Mouse (Mus musculus): Measurements from ENCODE around the gene Tnnt2. TPM values are rescaled to one million over a fixed set of nuclear protein-coding genes. Genes with fewer than 3 reads are reported as not detected.
A peak's percentile ranks its signal among the peaks of the same experiment; 100 is the strongest.

Gene Tnnt2
- polyA plus RNA-seq, 1 experiment from 2014 or later = 39.9 TPM

GRCm38 (mm10) chr1:135847139-135847562 is 11.0 kb downstream of the Tnnt2 start:
- H3K4me2 ChIP-seq = no peak overlapping the region
- 27% methylated on average over 6 of the region's 6 CpGs for WGBS
- H3K4me1 ChIP-seq = peaks cover 6% of the 10 kb centered on the region; the same call in 1 of the 2 replicates
- no peak overlapping the region for H3K4me3 ChIP-seq (replicated peaks)
- no peak overlapping the region for H3K27ac ChIP-seq
- no peaks in the 10 kb centered on the region for H3K9me3 ChIP-seq (replicated peaks)
- H3K9ac ChIP-seq = no peak overlapping the region
- 0 out of 2 replicates have a peak, but pooled peaks have one; percentile 26 for ATAC-seq (replicated peaks; ENCODE audit: low FRiP score)
- H3K36me3 ChIP-seq = no peaks in the 10 kb centered on the region
- H3K27me3 ChIP-seq = no peaks in the 10 kb centered on the region

DNA sequence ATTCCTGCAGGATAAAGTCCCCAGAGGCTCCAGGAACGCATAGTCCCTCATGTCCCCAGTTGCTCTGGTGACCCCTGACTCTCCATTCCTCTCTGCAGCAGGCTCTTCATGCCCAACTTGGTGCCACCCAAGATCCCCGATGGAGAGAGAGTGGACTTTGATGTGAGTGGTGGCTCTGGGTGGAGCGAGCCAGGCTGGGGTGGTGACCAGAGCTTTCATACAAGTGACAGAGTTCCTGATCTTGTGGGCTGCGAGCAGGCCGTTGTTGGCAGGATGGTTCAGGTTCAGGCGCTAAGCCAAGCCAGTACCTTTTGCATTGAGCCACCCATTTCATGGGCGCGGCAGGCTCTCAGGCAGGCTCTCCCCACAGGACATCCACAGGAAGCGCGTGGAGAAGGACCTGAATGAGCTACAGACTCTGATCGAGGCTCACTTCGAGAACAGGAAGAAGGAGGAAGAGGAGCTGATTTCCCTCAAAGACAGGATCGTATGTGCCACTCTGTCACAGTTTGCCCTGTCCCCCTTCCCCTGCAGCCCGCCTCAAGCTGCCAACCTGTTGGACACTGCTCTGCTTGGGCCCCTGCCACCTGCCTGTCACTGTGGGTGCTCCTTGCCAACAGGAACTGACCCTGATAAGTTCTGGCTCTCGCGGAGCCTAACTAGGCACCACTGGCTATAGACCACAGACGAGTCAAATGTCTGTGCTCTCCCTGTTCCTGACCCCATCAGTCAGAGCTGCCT is 11.6 kb downstream of the Tnnt2 start:
- Histone ChIP-seq H3K9me3 (replicated peaks) (no peaks in the 10 kb centered on the region), H3K9ac (no peak overlapping the region)

DNA sequence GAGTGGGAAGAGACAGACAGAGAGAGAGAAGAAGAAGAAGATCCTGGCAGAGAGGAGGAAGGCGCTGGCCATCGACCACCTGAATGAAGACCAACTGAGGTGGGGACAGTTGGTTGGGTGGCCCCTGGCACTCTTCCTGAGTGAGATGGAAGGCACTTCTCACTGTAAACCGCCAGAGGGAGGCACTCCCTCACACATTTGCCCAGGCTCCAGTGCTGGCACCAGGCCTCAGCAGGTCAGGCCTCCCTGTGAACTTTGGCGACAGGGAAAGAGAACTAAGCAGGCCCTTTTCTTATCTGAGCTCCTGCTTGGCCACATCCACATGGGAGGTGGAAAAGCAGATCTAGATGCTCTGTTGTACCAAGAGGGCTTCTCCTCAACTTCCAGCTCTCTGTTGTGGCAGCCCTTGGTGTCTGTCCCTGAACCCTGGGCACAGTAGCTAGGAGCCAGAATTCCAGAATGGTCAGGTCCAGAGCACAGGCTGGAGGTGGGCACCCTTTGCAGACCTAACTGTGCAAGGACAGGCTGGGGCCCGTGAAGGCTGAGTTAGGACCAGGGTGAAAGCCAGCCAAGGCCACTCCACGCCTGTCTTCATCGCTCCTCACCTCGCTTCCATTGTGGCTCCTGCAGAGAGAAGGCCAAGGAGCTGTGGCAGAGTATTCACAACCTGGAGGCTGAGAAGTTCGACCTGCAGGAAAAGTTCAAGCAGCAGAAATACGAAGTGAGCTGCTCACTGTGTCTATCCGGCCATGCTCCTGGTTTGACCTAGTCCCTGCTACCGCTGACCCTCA is 14.8 kb downstream of the Tnnt2 start:
- no peak for ATAC-seq (replicated peaks; ENCODE audit: low FRiP score)
- WGBS = 66% methylated on average over 12 of the region's 12 CpGs

More for the DNA sequence above, 11.6 kb downstream of the Tnnt2 start:
- Histone ChIP-seq H3K4me3 (replicated peaks) (no peak overlapping the region), H3K27me3 (no peaks in the 10 kb centered on the region), H3K4me1 (peaks cover 10% of the 10 kb centered on the region; the same call in 1 of the 2 replicates), H3K36me3 (no peaks in the 10 kb centered on the region), H3K27ac (no peak overlapping the region), H3K4me2 (no peak overlapping the region)
- ATAC-seq (replicated peaks; ENCODE audit: low FRiP score) = no peak
- WGBS = 82% methylated on average over 17 of the region's 17 CpGs

DNA sequence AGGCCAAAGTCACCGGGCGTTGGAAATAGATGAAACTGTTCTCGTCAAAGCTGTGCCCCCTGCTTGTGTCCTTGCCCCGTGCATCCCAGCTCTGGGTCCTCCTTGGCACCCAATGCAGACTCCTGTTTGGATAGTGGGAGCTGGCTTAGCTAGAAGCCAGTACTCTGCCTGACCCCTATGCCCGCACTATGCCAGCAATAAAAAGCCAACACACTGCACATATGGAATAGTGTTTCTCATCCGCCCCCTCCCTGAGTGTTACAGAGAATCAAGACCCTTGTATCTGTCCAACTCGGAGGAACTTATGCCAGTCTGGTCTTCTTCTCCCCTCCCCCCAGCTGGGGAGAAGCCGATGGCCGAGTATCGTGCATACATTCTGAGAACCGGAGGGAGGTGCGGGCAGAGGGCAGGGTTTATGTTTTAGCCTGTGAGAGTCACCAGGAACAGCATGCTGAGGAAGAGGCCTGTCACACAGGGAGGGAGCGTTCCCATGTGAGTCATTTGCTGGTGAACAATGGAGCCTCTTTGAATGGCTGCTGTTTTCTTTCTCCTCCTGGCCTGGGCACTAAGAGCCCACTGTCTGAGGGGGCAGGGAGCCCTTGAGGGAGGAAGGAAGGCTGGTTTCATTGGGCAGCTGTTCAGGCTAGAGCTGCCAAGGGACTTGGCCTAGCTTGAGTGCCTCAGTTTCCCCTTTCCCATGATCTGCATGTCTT is 16.0 kb downstream of the Tnnt2 start:
- no peak for ATAC-seq (replicated peaks; ENCODE audit: low FRiP score)
- 55% methylated on average over 13 of the region's 13 CpGs for WGBS
- Histone ChIP-seq H3K27ac (no peak overlapping the region), H3K27me3 (no peaks in the 10 kb centered on the region), H3K9ac (no peak overlapping the region), H3K36me3 (no peaks in the 10 kb centered on the region), H3K4me1 (peaks cover 10% of the 10 kb centered on the region; the same call in 1 of the 2 replicates), H3K4me2 (no peak overlapping the region), H3K4me3 (replicated peaks) (no peak overlapping the region), H3K9me3 (replicated peaks) (no peaks in the 10 kb centered on the region)

More for the DNA sequence above, 14.8 kb downstream of the Tnnt2 start:
- no peak overlapping the region for H3K4me3 ChIP-seq (replicated peaks)
- H3K36me3 ChIP-seq = no peaks in the 10 kb centered on the region
- peaks cover 10% of the 10 kb centered on the region; the same call in 1 of the 2 replicates for H3K4me1 ChIP-seq
- no peak overlapping the region for H3K9ac ChIP-seq
- H3K9me3 ChIP-seq (replicated peaks) = no peaks in the 10 kb centered on the region
- no peak overlapping the region for H3K4me2 ChIP-seq
- H3K27ac ChIP-seq = no peak overlapping the region
- H3K27me3 ChIP-seq = no peaks in the 10 kb centered on the region

GRCm38 (mm10) chr1:135853200-135853599 is 17.0 kb downstream of the Tnnt2 start:
- no peak overlapping the region for H3K4me2 ChIP-seq
- H3K9me3 ChIP-seq (replicated peaks) = no peaks in the 10 kb centered on the region
- peaks cover 10% of the 10 kb centered on the region; the same call in 1 of the 2 replicates for H3K4me1 ChIP-seq
- H3K9ac ChIP-seq = no peak overlapping the region
- no peaks in the 10 kb centered on the region for H3K27me3 ChIP-seq
- no peak overlapping the region for H3K27ac ChIP-seq
- ATAC-seq (replicated peaks; ENCODE audit: low FRiP score) = no peak
- H3K36me3 ChIP-seq = no peaks in the 10 kb centered on the region
- WGBS = 90% methylated on average over 4 of the region's 4 CpGs
- H3K4me3 ChIP-seq (replicated peaks) = no peak overlapping the region

DNA sequence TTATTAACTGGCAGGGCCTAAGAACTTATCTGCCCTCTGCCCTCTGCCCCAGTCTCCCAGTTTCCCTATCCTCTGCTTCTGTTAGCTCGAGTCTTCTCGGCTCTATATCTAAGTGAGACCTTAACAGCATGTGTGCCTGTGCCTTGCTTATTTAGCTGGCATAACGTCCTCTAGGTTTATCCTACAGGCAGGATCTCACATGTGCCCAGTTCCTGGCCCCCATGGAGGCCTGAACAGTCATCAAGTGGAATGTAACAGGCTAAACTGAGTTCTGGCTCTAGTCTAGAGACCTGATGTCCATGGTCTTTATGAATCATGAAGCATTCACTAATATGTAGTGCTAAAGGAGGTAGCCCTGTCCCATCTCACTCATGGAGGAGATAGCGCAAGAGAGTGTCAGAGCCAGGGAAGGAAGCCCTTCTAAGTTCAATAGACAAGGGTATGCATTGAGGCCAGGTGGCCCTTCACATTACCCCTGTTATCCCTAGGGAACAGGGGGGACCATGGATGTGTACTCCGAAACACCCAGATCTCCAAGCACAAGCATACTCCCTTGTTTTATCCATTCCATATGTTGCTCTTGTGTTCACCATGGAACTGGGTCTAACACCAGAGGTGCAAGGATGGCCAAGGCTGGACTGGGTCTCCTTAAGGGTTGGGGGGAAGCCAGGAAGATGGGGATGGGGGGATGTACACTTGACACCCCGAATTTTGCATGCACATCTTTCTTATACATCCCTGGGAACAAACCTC is 18.6 kb downstream of the Tnnt2 start:
- no peak overlapping the region for H3K27ac ChIP-seq
- no peak for ATAC-seq (replicated peaks; ENCODE audit: low FRiP score)
- H3K27me3 ChIP-seq = no peaks in the 10 kb centered on the region
- H3K9me3 ChIP-seq (replicated peaks) = no peaks in the 10 kb centered on the region
- no peak overlapping the region for H3K4me3 ChIP-seq (replicated peaks)
- no peak overlapping the region for H3K9ac ChIP-seq
- 85% methylated on average over 6 of the region's 6 CpGs for WGBS
- no peak overlapping the region for H3K4me2 ChIP-seq
- no peaks in the 10 kb centered on the region for H3K36me3 ChIP-seq
- peaks cover 10% of the 10 kb centered on the region; the same call in 1 of the 2 replicates for H3K4me1 ChIP-seq

- Histone ChIP-seq H3K9ac (no peak overlapping the region), H3K4me2 (no peak overlapping the region), H3K36me3 (no peaks in the 10 kb centered on the region), H3K27me3 (no peaks in the 10 kb centered on the region), H3K9me3 (replicated peaks) (no peaks in the 10 kb centered on the region), H3K4me3 (replicated peaks) (no peak overlapping the region), H3K27ac (no peak overlapping the region), H3K4me1 (peaks cover 10% of the 10 kb centered on the region; the same call in 1 of the 2 replicates)
- ATAC-seq (replicated peaks; ENCODE audit: low FRiP score) = no peak
- 93% methylated on average over 1 of the region's 1 CpGs for WGBS
Observed at GRCm38 (mm10) chr1:135855344-135855687, 19.2 kb downstream of the Tnnt2 start.

- Histone ChIP-seq H3K4me2 (no peak overlapping the region), H3K9ac (no peak overlapping the region), H3K27ac (no peak overlapping the region), H3K36me3 (no peaks in the 10 kb centered on the region), H3K9me3 (replicated peaks) (no peaks in the 10 kb centered on the region), H3K4me3 (replicated peaks) (no peak overlapping the region), H3K27me3 (no peaks in the 10 kb centered on the region), H3K4me1 (peaks cover 10% of the 10 kb centered on the region; the same call in 1 of the 2 replicates)
- no peak for ATAC-seq (replicated peaks; ENCODE audit: low FRiP score)
- WGBS = 56% methylated on average over 4 of the region's 4 CpGs
Observed at GRCm38 (mm10) chr1:135856070-135856469, 19.9 kb downstream of the Tnnt2 start.

GRCm38 (mm10) chr1:135857137-135857775 is 21.1 kb downstream of the Tnnt2 start:
- H3K27ac ChIP-seq = no peak overlapping the region
- no peaks in the 10 kb centered on the region for H3K36me3 ChIP-seq
- WGBS = 51% methylated on average over 11 of the region's 11 CpGs
- H3K9me3 ChIP-seq (replicated peaks) = no peaks in the 10 kb centered on the region
- no peaks in the 10 kb centered on the region for H3K27me3 ChIP-seq
- H3K4me2 ChIP-seq = no peak overlapping the region
- H3K9ac ChIP-seq = no peak overlapping the region
- no peak overlapping the region for H3K4me3 ChIP-seq (replicated peaks)
- no peak for ATAC-seq (replicated peaks; ENCODE audit: low FRiP score)
- peaks cover 9% of the 10 kb centered on the region; the same call in 1 of the 2 replicates for H3K4me1 ChIP-seq

DNA sequence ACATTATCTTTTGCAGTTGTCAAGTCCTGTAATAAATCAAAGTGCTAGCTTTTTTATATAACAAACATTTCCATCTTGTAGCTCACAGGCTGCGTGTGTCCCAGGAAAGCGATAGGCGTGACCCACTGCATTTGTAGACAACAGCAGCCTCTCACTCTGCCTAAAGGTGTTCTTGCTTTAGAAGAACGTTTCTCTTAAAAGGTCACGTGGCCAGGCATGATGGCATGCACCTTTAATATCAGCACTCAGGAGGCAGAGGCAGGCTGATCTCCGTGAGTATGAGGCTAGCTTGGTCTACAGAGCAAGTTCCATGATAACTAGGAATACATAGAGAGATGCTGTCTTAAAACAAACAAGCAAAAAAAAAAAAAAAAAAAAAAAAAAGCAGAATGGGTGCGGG is 22.4 kb downstream of the Tnnt2 start:
- no peaks in the 10 kb centered on the region for H3K36me3 ChIP-seq
- 92% methylated on average over 7 of the region's 7 CpGs for WGBS
- H3K27ac ChIP-seq = no peak overlapping the region
- H3K4me1 ChIP-seq = 0 out of 2 replicates have a peak, but pooled peaks cover 6% of the 10 kb centered on the region
- no peak overlapping the region for H3K9ac ChIP-seq
- H3K4me3 ChIP-seq (replicated peaks) = no peak overlapping the region
- H3K9me3 ChIP-seq (replicated peaks) = no peaks in the 10 kb centered on the region
- no peak overlapping the region for H3K4me2 ChIP-seq
- H3K27me3 ChIP-seq = no peaks in the 10 kb centered on the region
- ATAC-seq (replicated peaks; ENCODE audit: low FRiP score) = no peak

GRCm38 (mm10) chr1:135861091-135861490 is 24.9 kb downstream of the Tnnt2 start:
- no peak for ATAC-seq (replicated peaks; ENCODE audit: low FRiP score)
- 79% methylated on average over 5 of the region's 5 CpGs for WGBS
- peaks cover 5% of the 10 kb centered on the region for H3K27me3 ChIP-seq

More at GRCm38 (mm10) chr1:135861091-135861490, 24.9 kb downstream of the Tnnt2 start:
- Histone ChIP-seq H3K27ac (no peak overlapping the region), H3K4me3 (replicated peaks) (no peak overlapping the region), H3K9me3 (replicated peaks) (no peaks in the 10 kb centered on the region), H3K4me1 (0 out of 2 replicates have a peak, but pooled peaks cover 6% of the 10 kb centered on the region), H3K4me2 (no peak overlapping the region), H3K9ac (no peak overlapping the region), H3K36me3 (no peaks in the 10 kb centered on the region)
